Mouse (Mus musculus) cerebellum, postnatal 14 days (tissue): ENCODE results near the gene Irak2.
"Not testable (repeated sequence)": the region's sequence is repeated elsewhere in the genome, so short reads cannot be mapped to it uniquely, and the experiment has no call there.

ENCODE experiments used
- DNase-seq, 2 experiments: peaks; one replicate each; pipeline ENCODE4 v3.0.0; 2021; ENCODE audit warnings: mixed read lengths in 2 of 2

The Irak2 gene

GRCm38 (mm10) chr6:113697222-113698205 lies 59.2 kb downstream of the Irak2 start:
- peak in 1 of 2 experiments; percentile 58 for DNase-seq

DNA sequence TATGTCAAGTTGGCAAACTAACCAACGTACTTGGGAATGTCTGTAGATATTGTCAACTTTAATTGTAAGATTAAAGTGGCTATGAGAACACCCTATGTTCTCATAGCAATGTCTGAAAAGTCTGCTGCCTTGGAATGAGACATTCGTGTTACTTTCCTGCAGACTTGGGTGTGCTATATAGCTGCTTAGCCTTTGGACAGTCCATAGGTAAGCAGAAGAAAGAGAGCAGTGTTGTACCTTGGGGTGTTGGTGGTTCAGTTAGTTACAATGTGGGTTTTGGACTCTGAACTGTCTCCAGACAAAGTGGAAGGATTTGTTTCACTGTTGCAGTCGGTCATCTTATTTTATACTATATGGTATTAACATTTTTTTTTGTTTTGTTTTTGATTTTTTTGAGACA lies 74.5 kb downstream of the Irak2 start:
- no peak for DNase-seq

- not testable (repeated sequence) for DNase-seq
These were observed 75.1 kb downstream of the Irak2 start for GRCm38 (mm10) chr6:113713389-113713788.

DNA sequence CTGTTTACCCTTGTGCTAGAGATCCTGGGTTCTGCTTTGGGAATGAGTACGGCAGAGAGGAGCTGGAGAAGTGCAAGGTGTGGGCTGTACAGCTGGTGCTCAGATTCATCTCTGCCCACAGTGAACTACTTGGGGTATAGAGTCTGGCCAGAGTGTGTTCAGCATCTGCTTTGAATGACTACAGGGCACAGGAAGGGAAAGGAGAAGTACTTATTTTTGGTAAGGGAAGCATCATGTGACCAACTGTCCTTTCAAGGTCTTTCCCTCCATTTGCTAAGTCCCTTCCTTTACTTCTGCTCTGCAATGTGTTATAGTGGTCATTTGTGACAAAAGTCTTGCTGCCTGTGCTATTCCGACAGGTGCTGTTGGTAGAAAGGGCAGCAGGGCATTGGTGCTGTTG lies 76.0 kb downstream of the Irak2 start:
- no peak for DNase-seq

- DNase-seq, result no peak
These were observed 76.5 kb downstream of the Irak2 start for GRCm38 (mm10) chr6:113714797-113715196.

- DNase-seq, result peak; percentile 22 to 37
These were observed 79.3 kb downstream of the Irak2 start for GRCm38 (mm10) chr6:113717541-113717940.

DNA sequence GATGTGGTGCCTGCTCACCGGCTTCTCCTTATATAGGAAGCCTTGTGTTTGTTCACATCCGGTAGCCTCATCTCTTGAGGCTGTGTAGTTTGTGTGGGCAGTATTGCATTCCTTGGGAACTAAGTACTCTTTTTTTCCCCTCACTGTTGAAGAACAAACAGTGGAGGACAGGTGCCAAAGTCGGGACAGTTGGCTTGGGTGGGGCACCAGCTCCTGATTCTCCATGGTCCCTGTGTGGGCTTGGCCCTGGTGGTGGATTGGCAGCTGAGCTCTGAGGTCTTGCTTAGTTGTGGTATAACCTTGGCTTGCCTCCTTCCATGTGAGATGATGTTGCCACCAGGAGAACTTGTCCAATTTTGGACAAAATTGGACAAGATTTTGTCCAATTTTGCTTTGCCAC lies 81.6 kb downstream of the Irak2 start, which contains the start of gene Ghrl:
Ghrl (minus strand) TSS at position 3 of the 400 bp plus-strand sequence.
- DNase-seq, result no peak

DNA sequence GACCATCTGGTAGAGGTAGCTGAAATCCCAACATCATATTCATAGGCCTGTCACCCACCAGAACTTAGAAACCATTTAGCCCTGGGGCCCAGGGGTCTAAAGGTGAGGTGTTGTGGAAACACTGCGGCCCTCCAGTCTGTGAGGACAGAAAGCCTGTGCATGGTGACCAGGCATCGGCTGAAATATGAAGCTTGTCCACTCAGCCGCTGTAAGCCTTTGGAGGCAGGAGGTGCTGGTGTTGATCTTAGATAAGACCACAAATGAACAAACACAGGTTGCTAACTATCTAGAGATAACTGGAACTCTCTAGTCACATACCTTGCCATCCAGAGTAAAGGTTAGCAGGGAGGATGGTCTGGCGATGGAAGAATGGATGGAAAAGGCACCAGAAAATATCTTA lies 82.8 kb downstream of the Irak2 start:
- no peak for DNase-seq

GRCm38 (mm10) chr6:113728181-113728580 lies 89.9 kb downstream of the Irak2 start:
- no peak for DNase-seq

GRCm38 (mm10) chr6:113731296-113731695 lies 93.0 kb downstream of the Irak2 start:
- DNase-seq, result no peak

DNA sequence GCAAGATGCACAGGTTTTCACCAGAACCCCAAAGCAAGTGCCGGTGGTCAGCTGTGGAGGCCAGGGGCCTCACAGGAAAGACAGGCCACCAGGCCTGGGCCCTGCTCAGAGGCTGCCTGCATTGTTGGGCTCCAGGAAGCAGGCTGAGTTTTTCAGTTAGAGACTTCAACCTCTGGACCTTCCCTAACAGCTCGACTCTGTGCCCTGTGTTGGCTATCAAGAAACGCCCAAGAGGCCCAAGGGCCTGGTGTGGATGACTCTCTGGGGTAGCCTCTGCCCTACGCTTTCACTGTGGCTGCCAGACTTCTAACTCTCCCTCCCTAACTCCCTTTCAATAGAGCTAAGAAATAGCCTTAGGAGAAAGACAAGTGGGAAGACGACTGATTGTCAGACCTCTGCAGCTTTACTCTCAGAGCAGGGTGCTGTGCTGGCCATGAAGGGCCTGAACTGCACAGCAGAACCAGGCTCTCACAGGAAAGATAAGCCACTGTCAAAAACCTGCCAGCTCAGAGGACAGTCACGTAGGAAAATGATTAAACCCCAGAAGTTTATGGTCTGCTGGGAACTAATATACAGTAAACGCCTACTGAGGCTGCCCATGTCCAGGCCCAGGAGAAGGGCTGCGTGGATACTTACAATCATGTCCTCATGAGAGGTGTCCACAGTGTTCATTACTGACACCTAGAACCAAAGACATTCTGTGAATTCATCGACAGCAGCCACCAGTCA lies 99.2 kb downstream of the Irak2 start:
- DNase-seq, result no peak

DNA sequence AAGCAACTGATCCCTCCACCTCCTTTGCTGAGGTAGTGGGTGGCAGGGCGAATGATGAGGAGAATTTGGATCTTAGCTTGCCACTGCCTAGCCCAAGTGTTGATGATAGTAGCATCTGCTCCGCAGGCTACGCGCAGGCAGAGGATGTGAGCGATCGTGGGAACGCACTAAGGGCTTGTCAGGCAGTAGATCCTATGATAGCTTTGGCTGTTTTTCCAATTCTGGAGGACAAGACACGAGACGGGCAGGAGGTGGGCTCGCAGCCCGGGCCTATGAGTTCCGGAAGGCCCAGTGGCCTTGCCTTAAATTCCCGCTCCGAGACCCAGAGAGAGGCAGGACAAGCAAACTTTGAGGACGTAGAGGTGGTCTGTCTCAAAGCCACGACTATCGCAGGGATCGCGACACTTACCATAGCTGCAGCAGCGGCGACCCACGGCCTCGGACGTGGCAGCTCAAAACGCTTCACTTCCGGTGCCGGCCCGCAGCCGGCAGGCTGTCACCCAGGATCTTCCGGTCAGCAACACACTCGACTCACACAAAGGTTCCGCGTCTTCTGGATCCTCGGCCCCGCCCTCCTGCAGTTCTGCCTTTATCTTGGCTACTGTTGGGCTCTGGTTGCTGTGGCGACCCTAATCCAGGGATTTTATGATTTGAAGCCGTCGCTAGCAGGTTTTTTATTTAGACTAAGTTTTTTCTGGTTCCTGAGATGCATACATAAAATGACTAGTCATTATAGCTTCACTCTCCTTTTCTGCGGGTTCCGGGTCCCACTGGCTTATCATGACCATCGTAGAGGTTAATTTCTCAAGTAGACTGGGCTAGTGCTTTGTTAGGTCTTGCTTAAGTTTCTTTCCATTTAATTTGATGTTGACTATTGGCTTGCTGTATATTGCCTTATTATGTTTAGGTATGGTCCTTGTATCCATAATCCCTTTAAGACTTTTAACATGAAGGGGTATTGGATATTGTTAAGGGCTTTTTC lies 102.3 kb downstream of the Irak2 start, which contains the start of gene Sec13:
Sec13 (minus strand) TSS at position 508 of the 982 bp plus-strand sequence.
- DNase-seq, result peak; percentile 93

GRCm38 (mm10) chr6:113741425-113741824 lies 103.2 kb downstream of the Irak2 start:
- no peak for DNase-seq

DNA sequence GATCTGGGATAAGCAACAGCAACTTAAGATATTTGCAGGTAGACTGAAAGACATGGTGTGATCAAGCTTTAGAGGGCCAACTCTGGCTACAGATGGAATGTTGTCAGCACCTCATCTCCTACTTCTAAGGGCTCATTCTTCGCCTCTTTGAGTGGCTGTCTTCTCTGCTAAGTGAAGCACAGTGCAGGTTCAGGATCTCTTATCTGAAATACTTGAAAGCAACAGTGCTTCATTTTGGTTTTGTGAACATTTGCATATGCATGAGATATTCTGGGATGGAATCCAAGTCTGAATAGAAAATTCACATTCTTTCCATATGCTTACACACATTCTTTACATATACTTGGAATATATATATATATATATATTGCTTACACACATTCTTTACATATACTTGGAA lies 104.1 kb downstream of the Irak2 start:
- no peak for DNase-seq

- no peak for DNase-seq
These were observed 104.8 kb downstream of the Irak2 start for GRCm38 (mm10) chr6:113743111-113743510.
